Mouse (Mus musculus) liver, embryonic 13.5 days (tissue): Measurements from ENCODE around the gene Dcaf6. TPM values are rescaled to one million over a fixed set of nuclear protein-coding genes. Genes with fewer than 3 reads are reported as not detected.

Experiments used
- ATAC-seq: fragments of 200-750 bp; cut with Nextera tagmentation; 2 replicates; pipeline ENCODE4 v1.8.0; 2017; ENCODE audit warnings: low read depth, mild to moderate bottlenecking, moderate number of reproducible peaks, moderate library complexity
- DNase-seq: peaks from one replicate; pipeline ENCODE4 v3.0.0; 2022
- H3K27ac ChIP-seq: fragments of 300-500 bp; sonication (generic); 2 replicates; pipeline ENCODE4 v1.5.1; 2015; ENCODE audit warnings: moderate library complexity, mild to moderate bottlenecking, inconsistent platforms
- H3K27me3 ChIP-seq: fragments of 300-500 bp; sonication (generic); 2 replicates; pipeline ENCODE4 v1.6.1; 2015; ENCODE audit warnings: mild to moderate bottlenecking, inconsistent platforms
- H3K36me3 ChIP-seq: fragments of 300-500 bp; sonication (generic); 2 replicates; pipeline ENCODE4 v1.6.1; 2015; ENCODE audit warnings: mild to moderate bottlenecking, inconsistent platforms
- H3K4me1 ChIP-seq: fragments of 300-500 bp; sonication (generic); replicated peaks from 2 replicates; pipeline ENCODE4 v1.6.1; 2015; ENCODE audit warnings: inconsistent platforms
- H3K4me2 ChIP-seq: fragments of 300-500 bp; sonication (generic); 2 replicates; pipeline ENCODE4 v1.6.1; 2015; ENCODE audit warnings: inconsistent platforms, mild to moderate bottlenecking, moderate library complexity
- H3K4me3 ChIP-seq: fragments of 300-500 bp; sonication (generic); replicated peaks from 2 replicates; pipeline ENCODE4 v1.5.1; 2015; ENCODE audit warnings: mild to moderate bottlenecking, inconsistent platforms
- H3K9ac ChIP-seq: fragments of 300-500 bp; sonication (generic); 2 replicates; pipeline ENCODE4 v1.6.1; 2015; ENCODE audit warnings: mild to moderate bottlenecking, inconsistent platforms
- H3K9me3 ChIP-seq: fragments of 300-500 bp; sonication (generic); replicated peaks from 2 replicates; pipeline ENCODE4 v1.6.1; 2016; ENCODE audit warnings: inconsistent platforms
- WGBS: fragments of 180-500 bp; shearing (Covaris S2); methylation state at CpG from one replicate; pipeline ENCODE4 v1.1.7; 2015; ENCODE audit not compliant: insufficient replicate concordance; 5-methylcytosine and 5-hydroxymethylcytosine counted together
- polyA plus RNA-seq: library from polyadenylated mRNA; unstranded; fragments of >200 nt; fragmentation: Nextera tagmentation; extraction: Ambion mirVana; gene quantifications from 2 replicates; pipeline ENCODE4 v1.2.1, GENCODE M21; 2015

The Dcaf6 gene
- polyA plus RNA-seq, 1 experiment from 2014 or later, result 13.2 TPM

- no peak overlapping the region for H3K27ac ChIP-seq
- H3K4me2 ChIP-seq, result no peak overlapping the region
- no peaks in the 10 kb centered on the region for H3K9me3 ChIP-seq
- H3K4me3 ChIP-seq, result no peak overlapping the region
- DNase-seq, result peak; percentile 12
- H3K36me3 ChIP-seq, result no peaks in the 10 kb centered on the region
- no peak for ATAC-seq
- 61% methylated on average over 4 of the region's 4 CpGs for WGBS
- H3K4me1 ChIP-seq, result 0 out of 2 replicates have a peak, but pooled peaks cover 2% of the 10 kb centered on the region
- H3K9ac ChIP-seq, result no peak overlapping the region
- no peaks in the 10 kb centered on the region for H3K27me3 ChIP-seq
Measured at GRCm38 (mm10) chr1:165289831-165290230, 170.4 kb downstream of the Dcaf6 start.

GRCm38 (mm10) chr1:165288165-165288564, 172.1 kb downstream of the Dcaf6 start:
- Histone ChIP-seq H3K9ac (no peak overlapping the region), H3K27ac (no peak overlapping the region), H3K9me3 (no peaks in the 10 kb centered on the region), H3K36me3 (no peaks in the 10 kb centered on the region), H3K4me2 (no peak overlapping the region), H3K4me1 (0 out of 2 replicates have a peak, but pooled peaks cover 2% of the 10 kb centered on the region), H3K4me3 (no peak overlapping the region), H3K27me3 (peaks cover 12% of the 10 kb centered on the region)
- DNase-seq (no peak), ATAC-seq (no peak)
- 57% methylated on average over 9 of the region's 9 CpGs for WGBS

- Histone ChIP-seq H3K4me3 (no peak overlapping the region), H3K27me3 (peaks cover 45% of the 10 kb centered on the region), H3K9me3 (no peaks in the 10 kb centered on the region), H3K27ac (no peak overlapping the region), H3K4me1 (peaks cover 12% of the 10 kb centered on the region; the same call in 1 of the 2 replicates), H3K9ac (no peak overlapping the region), H3K4me2 (no peak overlapping the region), H3K36me3 (no peaks in the 10 kb centered on the region)
- 52% methylated on average over 7 of the region's 7 CpGs for WGBS
- no peak for ATAC-seq
- DNase-seq, result no peak
Measured at GRCm38 (mm10) chr1:165284096-165284495, 176.2 kb downstream of the Dcaf6 start.

GRCm38 (mm10) chr1:165282967-165283345, 177.3 kb downstream of the Dcaf6 start:
- Histone ChIP-seq H3K27me3 (peaks cover 48% of the 10 kb centered on the region), H3K4me3 (no peak overlapping the region), H3K4me1 (peaks cover 10% of the 10 kb centered on the region; the same call in 1 of the 2 replicates), H3K27ac (no peak overlapping the region), H3K9ac (no peak overlapping the region), H3K36me3 (no peaks in the 10 kb centered on the region), H3K9me3 (no peaks in the 10 kb centered on the region), H3K4me2 (peak overlapping the region; percentile 64; the same call in 1 of the 2 replicates)
- no peak for DNase-seq
- WGBS, result 25% methylated on average over 7 of the region's 7 CpGs
- no peak for ATAC-seq

- DNase-seq (no peak), ATAC-seq (peak; percentile 23; the same call in 1 of the 2 replicates)
- Histone ChIP-seq H3K9ac (peak overlapping the region; percentile 22; the same call in 1 of the 2 replicates), H3K27me3 (peaks cover 48% of the 10 kb centered on the region), H3K4me1 (peaks cover 10% of the 10 kb centered on the region; the same call in 1 of the 2 replicates), H3K27ac (no peak overlapping the region), H3K4me2 (peak overlapping the region; percentile 64), H3K36me3 (no peaks in the 10 kb centered on the region), H3K9me3 (no peaks in the 10 kb centered on the region), H3K4me3 (peak overlapping the region; percentile 56)
- 1% methylated on average over 35 of the region's 35 CpGs for WGBS
Measured at GRCm38 (mm10) chr1:165282222-165282966, 177.9 kb downstream of the Dcaf6 start.

GRCm38 (mm10) chr1:165281351-165282221, 178.7 kb downstream of the Dcaf6 start:
- Histone ChIP-seq H3K9ac (peak overlapping the region; percentile 22; the same call in 1 of the 2 replicates), H3K4me2 (peak overlapping the region; percentile 64), H3K4me1 (peaks cover 10% of the 10 kb centered on the region; the same call in 1 of the 2 replicates), H3K36me3 (no peaks in the 10 kb centered on the region), H3K27ac (no peak overlapping the region), H3K9me3 (no peaks in the 10 kb centered on the region), H3K27me3 (peaks cover 48% of the 10 kb centered on the region), H3K4me3 (peak overlapping the region; percentile 56)
- DNase-seq, result no peak
- 0 out of 2 replicates have a peak, but pooled peaks have one; percentile 36 for ATAC-seq
- WGBS, result 2% methylated on average over 48 of the region's 71 CpGs

- no peak overlapping the region for H3K4me2 ChIP-seq
- no peak for ATAC-seq
Measured at GRCm38 (mm10) chr1:165280741-165281140, 179.5 kb downstream of the Dcaf6 start.

More at GRCm38 (mm10) chr1:165280741-165281140, 179.5 kb downstream of the Dcaf6 start:
- Histone ChIP-seq H3K27me3 (peaks cover 48% of the 10 kb centered on the region), H3K36me3 (no peaks in the 10 kb centered on the region), H3K4me3 (no peak overlapping the region), H3K9ac (no peak overlapping the region), H3K4me1 (peaks cover 10% of the 10 kb centered on the region; the same call in 1 of the 2 replicates), H3K27ac (no peak overlapping the region), H3K9me3 (no peaks in the 10 kb centered on the region)
- WGBS, result 64% methylated on average over 10 of the region's 10 CpGs
- DNase-seq, result no peak

Other genes with a start within 250 kb of the Dcaf6 start
- gene Tiprl, start 223.5 kb downstream of the Dcaf6 start, polyA plus RNA-seq, result 52.0 and 60.1 TPM in 2 replicates
- 0.07 TPM in 2 replicates for gene Gpr161, start 164.7 kb downstream of the Dcaf6 start, polyA plus RNA-seq
- gene Mpc2, start 162 bp upstream of the Dcaf6 start, polyA plus RNA-seq, result 230 and 248 TPM in 2 replicates
- gene Adcy10, start 24.7 kb upstream of the Dcaf6 start, polyA plus RNA-seq, result 0.05 TPM in 1 of 2 replicates, not detected in the other
- 31.9 and 36.0 TPM in 2 replicates for gene Mpzl1, start 174.1 kb upstream of the Dcaf6 start, polyA plus RNA-seq
- 7.5 and 8.3 TPM in 2 replicates for gene Rcsd1, start 249.3 kb upstream of the Dcaf6 start, polyA plus RNA-seq